Mouse (Mus musculus): Measurements from ENCODE around the gene Gm45753.

- no peak for TF ChIP-seq POLR2A (IDR thresholded peaks at IDR 0.05; ENCODE audit: insufficient read depth, low read length)
- TF ChIP-seq CTCF (IDR thresholded peaks at IDR 0.05; ENCODE audit: low read depth, low read length), result no peak
- TF ChIP-seq EP300 (IDR thresholded peaks at IDR 0.05; ENCODE audit: insufficient read depth, low read depth, low read length), result no peak
Measured at GRCm38 (mm10) chr8:45255040-45255439, 53.2 kb downstream of the Gm45753 start.
